Mouse (Mus musculus): ENCODE results near the gene Ankrd54.
A peak's percentile ranks its signal among the peaks of the same experiment; 100 is the strongest.

Gene Ankrd54

DNA sequence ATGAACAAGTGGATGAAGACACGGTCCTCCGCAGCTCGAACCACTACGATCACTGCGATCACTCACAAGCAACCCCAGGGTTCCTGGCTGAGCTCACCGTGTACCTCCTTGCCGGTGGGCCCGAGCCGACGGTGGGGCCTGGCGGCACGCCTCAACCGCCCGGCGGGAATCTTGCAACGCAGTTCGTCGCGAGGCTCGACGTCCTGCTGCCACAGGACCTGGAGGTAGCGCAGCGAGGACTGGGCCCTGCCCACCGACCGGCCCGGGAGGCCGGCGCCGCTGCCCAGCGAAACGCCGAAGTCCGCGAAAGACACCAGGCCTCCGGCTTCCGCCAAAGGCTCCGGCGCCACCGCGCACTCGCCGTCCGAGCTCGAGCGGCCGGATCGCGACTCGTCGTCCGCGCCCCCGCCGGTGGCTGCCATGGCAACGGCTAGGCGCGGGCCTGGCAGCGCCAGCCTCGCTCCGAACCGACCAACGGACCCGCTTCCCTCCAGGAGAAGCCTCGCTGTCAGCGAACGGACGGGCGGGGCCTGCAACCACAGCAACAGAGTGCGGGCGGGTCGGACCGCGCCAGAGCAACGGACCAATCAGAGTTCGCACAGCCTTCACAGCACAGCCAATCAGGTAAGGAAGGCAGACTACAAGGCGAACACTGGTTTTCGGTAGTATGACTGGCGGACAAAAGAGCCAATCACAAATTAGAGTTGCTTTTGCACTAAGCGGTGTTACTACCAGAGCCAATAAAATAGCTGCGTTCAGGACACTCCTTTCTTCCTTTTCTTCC lies at the start of gene Ankrd54:
TSS of gene Ankrd54 (minus strand) at position 518 of the 784 bp plus-strand sequence.
- DNase-seq (ENCODE audit: low read depth, low spot score) = peak; percentile 100

DNA sequence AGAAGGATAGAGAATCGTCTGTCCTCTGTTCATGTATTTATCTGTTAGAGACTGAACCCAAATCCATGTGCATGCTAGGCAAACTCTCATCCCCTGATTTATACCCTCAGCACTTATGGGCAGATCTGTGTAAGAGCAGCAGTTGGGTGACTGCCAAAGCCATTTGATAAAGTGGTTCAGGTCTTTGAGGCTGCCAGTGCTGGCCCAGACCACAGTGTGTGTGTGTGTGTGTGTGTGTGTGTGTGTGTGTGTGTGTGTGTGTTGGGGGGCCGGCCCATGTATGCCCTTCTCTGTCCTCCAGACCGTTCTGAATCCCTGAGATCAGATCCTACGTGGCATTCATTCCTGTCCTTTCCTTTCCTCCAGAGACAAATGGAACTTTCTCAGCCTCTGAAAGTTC lies 49.1 kb upstream of the Ankrd54 start:
- no peak for DNase-seq (ENCODE audit: low read depth, low spot score)

DNA sequence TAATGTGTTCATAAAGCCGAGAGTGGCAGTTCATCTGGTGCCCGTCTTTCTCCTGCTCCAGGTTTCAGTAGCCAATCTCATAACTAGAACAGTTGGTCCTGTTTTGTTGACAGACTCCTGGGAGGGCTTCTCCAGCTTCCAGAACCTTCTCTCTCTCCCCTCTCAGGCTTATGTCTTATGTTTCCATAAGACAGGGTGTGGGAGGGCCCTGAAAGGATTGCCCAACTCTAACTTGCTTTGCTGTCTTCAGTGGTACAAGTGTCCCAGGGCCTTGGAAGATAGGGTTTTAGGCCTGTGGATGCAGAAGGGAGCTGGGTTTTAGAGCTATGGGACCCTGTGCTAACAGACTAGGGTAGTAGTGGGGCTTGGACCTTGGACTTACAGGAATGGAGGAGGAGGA lies 47.8 kb upstream of the Ankrd54 start:
- no peak for DNase-seq (ENCODE audit: low read depth, low spot score)

DNA sequence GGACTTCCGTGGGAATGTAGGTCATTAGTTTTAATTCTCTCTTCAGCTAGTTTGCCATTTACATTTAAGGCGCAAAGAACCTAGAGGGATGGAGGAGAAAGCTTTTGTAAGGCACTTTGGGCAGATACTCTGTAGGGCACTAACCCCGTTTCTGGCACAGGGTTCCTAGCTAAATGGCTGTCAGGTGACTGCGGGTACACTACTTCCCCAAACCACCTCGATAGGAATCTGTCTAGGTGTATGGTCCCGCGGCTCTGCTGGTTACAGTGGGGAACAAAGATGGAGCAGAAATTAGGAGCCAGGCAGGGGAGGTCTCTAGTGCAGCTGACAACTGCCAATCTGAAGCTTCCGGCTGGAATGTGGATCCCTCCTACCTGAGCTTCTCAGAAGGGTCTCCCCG lies 47.3 kb upstream of the Ankrd54 start:
- no peak for DNase-seq (ENCODE audit: low read depth, low spot score)

DNA sequence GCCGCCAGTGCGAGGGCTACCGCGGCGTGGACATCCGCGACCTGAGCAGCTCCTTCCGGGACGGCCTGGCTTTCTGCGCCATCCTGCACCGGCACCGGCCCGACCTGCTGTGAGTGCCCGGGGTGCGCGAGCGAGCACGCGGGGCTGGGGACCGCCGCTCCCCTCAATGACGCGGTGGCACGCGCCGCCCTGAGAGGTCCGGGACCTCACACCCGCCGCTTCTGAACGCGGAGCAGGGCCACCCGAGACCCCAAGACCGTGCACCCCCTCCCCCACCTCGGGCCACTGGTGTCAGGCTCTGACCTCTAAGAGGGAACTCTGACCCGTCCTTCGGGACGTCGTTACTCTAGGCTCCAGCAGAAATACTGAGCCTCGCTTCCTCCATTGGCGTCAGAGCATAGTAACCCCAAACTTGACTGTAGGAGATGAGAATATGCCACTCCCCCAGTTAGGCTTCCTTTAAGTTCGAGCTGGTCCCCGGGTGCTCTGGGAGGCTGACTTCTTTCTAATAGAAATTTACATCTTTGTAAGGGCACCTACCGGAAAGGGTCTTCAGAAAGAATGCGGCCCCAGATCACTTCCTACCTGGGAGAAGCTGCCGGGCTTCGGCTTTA lies 46.7 kb upstream of the Ankrd54 start:
- no peak for DNase-seq (ENCODE audit: low read depth, low spot score)

DNA sequence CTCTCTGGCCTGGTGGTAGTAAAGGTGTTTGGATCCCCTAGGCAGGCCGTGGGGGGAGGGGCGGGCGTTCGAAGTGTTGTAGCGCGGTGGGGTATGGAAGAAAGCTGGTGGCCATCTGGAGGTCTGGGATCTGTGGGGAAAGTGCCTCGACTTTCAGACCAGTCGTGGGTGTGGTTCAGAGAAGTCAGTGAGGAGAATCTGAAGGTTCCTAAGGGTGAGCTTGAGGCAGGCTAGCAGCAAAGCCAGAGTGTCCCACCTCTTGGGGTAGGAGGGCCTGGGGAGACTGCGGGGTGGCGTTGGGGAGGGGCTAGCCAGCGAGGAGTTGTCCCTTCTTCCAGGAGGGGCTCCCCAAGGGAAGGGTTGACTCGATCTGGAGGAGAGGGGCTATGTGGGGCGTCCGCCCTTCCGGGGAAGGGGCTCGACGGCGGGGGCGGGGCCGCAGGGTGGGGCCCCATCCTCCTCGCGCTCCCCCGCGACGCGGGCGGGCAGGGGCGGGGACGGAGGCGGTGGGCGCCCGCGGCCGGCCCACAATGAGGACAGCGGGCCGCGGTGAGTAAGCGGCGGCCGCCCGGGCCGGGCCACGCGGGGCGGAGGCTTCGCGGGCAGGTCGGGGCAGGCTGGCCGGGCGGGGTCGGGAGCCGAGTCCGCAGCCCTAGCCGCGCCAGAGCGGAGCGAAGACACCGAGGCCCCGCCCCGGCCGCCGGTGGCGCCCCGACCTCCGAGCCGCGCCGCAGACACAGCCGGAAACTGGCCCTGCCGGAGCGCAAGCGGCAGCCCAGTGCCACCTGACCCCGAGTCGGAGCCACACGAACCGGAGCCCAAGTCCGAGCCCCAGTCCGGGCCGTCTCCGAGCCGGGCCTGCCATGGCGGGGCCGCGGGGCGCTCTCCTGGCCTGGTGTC lies 46.0 kb upstream of the Ankrd54 start, which contains the start of gene Micall1:
TSS of gene Micall1 (plus strand) at position 478 of the 900 bp plus-strand sequence.
- peak; percentile 52 for DNase-seq (ENCODE audit: low read depth, low spot score)

DNA sequence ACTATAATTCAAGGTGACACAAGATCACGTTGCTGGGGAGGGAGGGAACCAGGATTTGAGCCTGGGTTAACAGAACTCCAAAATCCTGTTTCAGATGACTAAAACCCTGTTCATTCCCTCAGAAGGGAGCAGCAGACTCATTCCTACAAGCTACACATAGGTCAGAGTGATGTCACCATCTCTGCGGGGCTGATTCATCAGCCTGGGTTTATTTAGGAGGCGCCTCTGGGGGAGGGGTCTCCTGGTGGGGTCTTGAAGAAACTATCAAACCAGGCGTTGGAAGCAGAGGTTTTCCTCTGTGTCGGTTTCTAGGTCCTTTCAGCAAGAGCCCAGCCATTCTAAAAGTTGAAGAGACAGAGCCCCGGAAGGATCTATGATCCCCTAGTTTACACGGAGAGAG lies 45.3 kb upstream of the Ankrd54 start:
- DNase-seq (ENCODE audit: low read depth, low spot score) = no peak

DNA sequence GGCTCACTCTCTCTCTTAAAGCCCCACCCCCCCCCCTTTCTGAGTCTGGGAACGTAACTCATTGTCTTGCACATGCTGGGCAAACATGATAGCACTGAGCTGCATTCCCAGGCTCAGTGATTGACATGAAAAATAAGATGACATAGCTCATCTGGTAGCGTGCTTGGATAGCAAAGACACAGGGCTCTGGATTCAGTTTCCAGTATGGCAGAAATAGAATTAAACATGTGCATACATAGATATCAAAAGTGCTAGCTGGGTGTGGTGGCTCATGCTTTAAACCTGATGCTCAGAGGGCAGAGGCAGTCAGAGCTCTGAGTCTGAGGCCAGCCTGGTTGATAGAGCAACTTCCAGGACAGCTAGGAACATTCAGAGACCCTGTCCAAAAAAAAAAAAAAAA lies 43.1 kb upstream of the Ankrd54 start:
- no peak for DNase-seq (ENCODE audit: low read depth, low spot score)

DNA sequence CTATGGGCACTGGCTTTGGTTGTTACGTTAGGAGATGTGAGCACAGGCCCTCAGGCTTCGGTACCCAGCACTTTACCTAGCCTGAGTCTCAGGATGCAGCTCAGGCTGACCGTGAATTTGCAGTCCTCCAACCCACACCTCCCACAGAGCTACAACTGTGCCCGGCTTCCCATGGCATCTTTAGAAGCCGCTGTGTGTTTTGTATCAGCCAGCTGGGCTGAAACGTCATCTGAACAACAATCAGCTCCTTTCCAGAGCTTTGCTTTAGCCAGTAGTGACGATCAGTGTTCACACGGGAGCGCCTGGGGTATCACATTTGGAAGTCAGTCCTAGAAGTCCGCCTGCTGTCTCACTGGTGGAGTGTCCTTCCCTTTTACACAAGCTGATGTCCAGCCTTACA lies 40.6 kb upstream of the Ankrd54 start:
- DNase-seq (ENCODE audit: low read depth, low spot score) = no peak

DNA sequence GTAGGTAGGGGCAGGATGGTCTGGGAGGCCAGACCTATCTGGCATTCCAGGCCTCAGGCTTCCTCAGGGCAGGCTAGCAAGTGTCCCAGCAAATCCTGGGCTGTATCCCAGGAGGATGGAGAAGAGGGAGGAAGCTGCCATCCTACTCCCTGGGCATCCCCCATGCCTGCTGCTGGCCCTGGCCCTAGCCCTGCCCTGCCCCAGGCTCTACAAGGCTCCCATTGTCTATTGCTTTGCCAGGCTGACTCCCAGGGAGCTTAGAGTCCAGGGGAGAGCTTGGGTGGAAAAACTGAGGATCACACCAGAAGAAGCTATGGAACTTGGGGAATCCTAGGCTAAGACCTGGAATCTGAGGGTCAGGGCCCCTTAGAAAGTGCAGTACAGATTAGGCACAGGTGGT lies 38.8 kb upstream of the Ankrd54 start:
- no peak for DNase-seq (ENCODE audit: low read depth, low spot score)

DNA sequence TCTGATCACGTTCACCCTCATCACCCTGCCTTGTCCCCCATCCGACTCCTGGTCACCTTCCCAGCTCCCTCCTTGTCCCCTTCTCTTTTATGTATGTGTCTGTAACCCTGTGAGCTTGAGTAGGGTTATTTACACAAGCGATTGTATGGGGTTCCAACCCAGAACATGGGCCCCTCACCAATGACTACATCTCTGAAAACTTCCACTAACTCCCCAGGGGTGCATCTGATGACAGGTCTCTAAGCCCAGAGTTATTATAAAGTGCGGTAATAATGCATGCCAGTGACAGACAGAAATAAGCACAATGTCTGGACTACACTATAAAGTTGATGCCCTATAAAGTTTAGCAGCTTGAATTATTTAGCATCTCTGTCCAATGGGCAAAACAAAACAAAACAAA lies 37.7 kb upstream of the Ankrd54 start:
- no peak for DNase-seq (ENCODE audit: low read depth, low spot score)

DNA sequence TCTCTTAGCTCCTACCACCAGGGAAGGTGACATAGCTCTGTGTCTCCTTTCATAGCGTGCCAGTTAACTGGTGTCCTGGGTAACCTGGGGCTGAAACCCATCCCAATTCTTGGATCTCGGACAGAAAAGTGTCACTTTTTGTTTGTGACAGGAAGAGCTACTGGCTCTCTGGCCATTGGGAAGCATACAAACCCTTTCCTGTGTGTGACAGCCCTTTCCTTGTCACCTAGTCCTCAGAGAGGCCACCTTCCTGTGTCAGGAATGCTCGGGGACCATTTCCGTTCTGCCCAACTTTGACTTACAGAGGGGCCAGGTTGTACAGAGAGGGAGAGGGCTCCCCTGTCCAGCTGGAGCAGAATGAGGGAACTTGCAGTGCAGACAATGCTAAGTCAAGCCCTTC lies 36.8 kb upstream of the Ankrd54 start:
- DNase-seq (ENCODE audit: low read depth, low spot score) = no peak

DNA sequence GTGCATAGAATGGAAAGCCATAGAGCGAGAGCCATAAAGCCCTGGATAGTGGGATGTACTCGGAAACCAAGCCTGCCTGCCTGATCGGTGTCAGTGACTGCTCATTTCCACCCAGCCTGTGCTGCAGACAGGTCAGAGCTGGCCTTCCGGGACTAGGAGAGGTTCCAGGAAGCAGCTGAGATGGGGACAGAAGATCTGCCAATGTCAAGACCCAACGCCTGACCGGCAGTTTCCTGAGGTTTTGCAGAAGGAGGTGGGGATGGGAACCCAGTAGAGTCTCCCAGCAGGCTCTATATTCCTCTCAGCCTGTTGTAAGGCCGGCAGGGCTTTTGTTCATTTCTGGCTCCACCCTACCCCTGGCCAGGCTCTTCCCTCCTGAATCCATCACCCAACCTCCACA lies 36.2 kb upstream of the Ankrd54 start:
- no peak for DNase-seq (ENCODE audit: low read depth, low spot score)

DNA sequence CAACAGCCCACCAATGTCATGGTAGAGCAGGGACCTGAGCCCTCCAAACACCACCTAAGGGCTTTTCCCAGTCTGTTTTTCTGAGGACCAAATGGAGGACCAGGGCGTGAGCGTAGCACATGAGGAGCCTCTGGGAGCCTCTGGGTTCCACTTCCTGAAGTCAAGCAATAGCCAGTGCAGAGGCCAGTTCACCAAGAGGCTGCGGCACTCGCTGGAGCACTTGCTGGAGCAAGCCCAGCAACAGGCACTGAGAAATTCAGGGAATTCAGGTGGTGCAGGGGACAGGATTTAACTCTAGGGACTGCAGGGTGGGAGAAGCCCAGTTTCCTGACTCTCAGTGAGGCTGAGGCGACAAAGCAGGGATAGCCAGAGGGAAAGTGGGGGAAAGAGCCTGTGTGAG lies 35.5 kb upstream of the Ankrd54 start:
- DNase-seq (ENCODE audit: low read depth, low spot score) = no peak

DNA sequence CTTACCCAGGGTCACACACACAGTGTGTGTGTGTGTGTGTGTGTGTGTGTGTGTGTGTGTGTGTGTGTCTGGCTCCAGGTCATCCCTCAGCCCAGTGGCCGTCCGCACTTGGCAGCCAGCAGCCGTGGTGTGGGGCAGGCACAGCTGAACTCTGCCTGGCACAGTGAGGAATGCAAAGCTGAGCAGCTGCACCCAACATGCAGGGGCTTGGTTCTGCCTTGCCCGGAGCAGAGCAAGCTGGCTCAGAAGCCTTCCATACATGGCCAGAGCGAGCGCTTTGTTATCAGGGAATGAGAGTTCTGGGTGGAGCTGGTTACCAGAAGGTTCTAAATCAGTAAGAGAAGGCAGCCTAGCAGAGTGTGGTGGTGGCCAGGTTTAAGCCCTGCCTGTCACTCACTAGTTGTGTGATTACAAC lies 34.9 kb upstream of the Ankrd54 start:
- peak; percentile 89 for DNase-seq (ENCODE audit: low read depth, low spot score)

DNA sequence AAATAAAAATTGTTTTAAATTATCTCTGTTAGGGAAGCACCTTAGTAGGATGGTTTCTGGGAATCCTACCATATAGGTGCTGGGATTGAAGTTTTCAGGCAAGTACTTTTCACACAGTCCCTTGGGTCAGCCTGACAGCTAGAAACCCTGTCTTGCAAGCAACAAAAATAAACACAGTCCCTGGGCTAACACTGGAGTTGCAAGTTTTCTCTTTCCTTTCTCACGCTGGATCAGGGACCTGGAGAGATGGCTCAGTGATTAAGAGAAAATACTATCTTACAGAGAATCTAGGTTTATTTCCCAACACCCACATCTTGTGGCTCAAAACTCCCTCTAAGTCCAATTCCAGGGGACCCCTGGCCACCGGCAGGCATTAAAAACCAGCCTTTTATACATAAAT lies 34.4 kb upstream of the Ankrd54 start:
- no peak for DNase-seq (ENCODE audit: low read depth, low spot score)

DNA sequence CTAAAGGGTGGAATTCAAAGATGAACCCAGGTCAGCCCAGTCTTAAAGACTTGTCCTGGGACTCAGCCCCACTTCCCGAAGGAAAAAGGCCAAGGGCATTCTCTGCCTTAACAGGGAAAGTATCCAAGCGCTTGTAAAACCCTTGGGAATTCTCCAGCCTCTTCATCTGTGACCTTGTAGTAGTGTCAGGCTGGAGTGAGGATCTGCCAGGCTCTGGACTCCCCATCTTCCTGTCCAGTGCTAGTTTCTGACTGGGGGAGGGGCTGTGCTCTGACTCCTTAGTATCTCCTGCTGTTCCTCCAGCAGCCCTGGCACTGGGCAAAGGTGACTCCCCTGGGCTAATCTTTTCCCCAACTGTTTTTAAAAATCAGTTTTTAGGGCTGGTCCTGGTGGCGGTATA lies 33.9 kb upstream of the Ankrd54 start:
- peak; percentile 40 for DNase-seq (ENCODE audit: low read depth, low spot score)

DNA sequence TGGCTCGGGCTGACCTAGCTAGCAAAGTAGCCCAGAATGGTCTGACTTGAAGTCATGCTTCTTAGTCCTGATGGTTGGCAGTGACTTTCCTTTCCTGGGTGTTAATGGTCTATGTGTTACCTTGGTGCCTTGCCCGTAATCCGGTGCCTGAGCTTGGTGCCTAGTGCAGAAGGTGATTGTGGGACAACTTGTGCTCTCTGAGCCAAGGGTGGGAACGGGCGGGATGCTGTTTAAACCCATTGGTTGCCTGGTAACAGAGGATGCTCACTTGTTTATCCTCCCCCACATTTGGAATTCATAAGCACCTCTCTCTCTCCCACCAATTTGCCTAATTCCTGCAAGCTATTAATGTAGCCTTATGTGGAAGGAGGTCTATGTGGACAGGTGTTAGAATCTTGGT lies 32.8 kb upstream of the Ankrd54 start:
- no peak for DNase-seq (ENCODE audit: low read depth, low spot score)

DNA sequence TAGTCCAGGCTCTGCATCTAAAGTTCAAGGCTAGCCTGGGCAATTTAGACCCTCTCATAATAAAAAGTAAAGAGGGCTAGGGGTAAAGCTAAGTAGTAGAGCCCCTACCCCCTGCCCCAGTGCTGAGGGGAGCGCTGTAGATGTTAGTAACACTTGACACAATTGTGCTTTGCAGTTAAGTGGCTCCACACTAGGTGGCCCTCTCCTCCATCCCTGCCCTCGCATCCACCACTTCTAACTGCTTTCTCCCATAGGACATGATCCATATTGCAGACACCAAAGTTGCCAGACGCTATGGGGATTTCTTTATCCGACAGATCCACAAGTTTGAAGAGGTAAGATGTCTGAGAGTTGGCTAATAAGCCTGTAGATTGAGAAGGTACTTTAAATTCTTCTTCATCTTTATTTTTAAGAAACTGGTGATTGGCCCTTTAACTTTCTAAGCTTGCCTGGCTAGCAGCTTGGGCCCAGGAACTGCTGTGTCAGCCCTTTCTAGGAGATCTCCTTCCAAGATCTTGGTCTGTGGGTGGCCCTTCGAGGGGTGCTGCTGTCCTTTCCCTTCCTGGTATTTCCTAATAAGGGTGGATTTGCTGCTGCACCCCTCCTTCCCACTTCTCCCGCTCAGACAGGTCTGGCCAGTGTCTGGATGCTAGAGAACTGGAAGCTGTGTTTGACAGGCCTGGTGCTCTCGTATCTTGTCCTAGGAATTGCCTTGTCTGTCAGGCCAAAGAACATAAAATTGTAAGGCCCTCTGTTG lies 30.6 kb upstream of the Ankrd54 start:
- no peak for DNase-seq (ENCODE audit: low read depth, low spot score)

DNA sequence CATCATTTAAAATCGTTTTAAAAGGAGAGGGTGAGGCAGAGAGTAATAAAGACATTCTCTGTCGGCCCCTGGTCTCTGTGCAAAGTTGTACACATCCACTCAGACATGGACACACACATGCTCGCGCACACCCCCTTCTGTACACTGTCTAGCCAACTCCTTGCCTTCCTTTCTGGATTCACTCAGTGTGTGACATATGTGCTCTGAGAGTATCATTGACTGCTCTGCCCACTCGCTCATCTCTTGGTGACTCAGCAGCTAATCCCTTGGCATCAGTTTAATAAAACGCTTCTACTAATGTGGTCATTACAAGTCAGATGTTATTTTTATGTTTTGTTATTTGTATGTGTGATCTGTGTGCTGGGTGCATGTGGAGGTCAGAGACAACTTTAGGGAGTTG lies 29.6 kb upstream of the Ankrd54 start:
- no peak for DNase-seq (ENCODE audit: low read depth, low spot score)

DNA sequence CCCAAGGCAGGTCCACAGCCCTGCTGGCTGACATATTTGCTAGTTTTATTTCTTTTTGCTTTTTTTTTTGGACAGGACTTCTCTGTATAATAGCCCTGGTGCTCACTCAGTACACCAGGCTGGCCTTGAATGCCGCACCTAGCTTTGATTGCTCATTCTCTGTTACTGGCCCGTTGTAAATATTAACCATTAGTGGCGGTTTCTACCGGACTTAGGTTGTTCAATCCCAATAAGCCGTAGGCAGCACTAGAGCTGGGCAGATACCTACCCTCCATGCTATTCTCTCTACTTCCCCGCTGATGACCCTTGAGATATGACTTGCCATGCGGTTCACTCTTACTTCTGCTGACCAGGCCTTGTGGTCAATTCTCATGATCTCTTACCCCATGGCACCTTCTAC lies 16.9 kb upstream of the Ankrd54 start:
- DNase-seq (ENCODE audit: low read depth, low spot score) = no peak
